Mouse (Mus musculus) spleen, postnatal 36 days (tissue): ENCODE measurements around the gene Jade2.

Experiments
- DNase-seq, 2 experiments: peaks; one replicate each; pipeline ENCODE4 v3.0.0; 2022; ENCODE audit warnings: low spot score in 2 of 2, mixed read lengths in 1 of 2

Jade2 gene

GRCm38 (mm10) chr11:51833393-51834066 lies 23.9 kb downstream of the Jade2 start:
- DNase-seq, result no peak

GRCm38 (mm10) chr11:51832992-51833391 lies 24.5 kb downstream of the Jade2 start:
- no peak for DNase-seq

- peak; percentile 28 to 48 for DNase-seq
Observed at GRCm38 (mm10) chr11:51831962-51832909, 25.2 kb downstream of the Jade2 start.

GRCm38 (mm10) chr11:51824867-51825424 lies 32.5 kb downstream of the Jade2 start:
- DNase-seq, result no peak

- DNase-seq, result no peak
Observed at GRCm38 (mm10) chr11:51823963-51824753, 33.3 kb downstream of the Jade2 start.

DNA sequence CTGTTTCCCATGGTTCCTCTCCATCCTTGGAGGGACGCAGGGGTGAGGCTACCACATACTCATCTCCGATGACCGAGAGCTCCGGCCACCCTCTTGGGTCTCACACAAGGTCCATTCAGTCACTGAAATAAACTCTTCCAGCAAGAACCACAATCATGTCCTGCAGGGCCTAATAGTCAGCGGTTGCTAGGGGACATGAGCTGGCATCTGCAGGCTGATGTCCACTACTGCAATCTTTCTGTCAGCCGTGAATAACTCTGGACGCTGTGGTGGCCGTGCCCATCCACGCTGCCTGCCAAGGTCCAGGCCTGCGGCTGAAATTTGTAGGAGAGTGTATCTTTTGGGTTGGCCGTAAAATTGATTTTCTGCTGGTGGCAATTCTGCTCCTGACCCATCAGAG lies 34.2 kb downstream of the Jade2 start:
- DNase-seq, result no peak

- no peak for DNase-seq
Observed at GRCm38 (mm10) chr11:51822736-51823135, 34.7 kb downstream of the Jade2 start.

DNA sequence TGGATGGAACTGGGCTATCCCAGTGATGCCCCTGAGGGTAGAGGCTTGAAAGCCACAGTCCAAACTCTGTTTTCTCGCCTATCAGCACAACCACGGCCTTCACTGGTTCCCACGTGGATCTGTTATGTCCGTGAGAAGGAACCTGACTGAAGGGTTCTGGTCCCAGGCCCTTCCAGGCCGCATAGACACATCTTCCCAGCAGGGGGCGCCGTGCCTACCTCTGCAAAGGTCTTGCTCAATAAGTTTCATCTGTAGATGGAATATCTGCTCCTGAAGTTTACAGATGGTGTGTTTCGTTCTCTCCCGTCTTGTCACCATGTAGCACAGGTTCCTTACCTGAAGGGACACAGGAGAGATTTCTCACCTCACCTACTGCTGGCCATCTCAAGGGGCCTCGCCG lies 36.6 kb downstream of the Jade2 start:
- peak; percentile 61 to 69 for DNase-seq

DNA sequence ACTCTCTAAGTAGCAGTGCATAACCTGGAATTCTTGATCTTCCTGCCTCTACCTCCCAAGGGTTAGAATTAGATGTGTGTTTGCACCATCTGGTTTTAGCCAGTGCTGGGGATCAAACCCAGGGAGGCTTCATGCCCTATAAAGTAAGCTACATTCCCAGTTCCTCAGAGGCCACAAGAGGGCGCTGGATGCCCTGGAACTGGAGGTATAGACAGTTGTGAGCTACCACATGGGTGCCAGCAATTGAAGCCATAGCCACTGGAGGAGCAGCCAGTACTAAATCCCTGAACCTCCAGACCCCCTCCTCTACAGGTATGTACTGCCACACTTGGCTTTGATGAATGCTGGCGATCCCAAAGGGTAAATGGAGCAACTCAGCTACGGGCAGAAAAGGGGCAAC lies 37.5 kb downstream of the Jade2 start:
- peak; percentile 49 to 68 for DNase-seq

DNA sequence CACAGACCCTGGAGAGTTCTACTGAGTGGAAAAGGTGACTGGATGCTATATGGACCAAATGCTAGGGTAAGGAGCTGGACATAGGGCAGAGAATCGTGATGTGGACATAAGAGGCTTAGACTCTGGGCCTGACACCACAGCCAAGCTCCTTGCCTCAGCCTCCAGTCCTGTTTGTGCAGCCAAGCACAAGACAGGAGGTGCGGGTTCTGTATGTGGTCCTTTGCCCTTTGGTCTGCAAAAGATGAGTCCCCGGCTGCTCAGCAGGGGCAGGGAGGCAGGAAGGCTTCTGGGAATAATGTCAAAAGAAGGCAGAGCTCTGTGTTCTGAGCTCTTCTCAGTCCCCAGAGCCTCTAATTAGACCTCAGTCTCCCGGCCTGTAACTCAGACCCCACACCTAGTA lies 38.6 kb downstream of the Jade2 start:
- DNase-seq, result no peak

DNA sequence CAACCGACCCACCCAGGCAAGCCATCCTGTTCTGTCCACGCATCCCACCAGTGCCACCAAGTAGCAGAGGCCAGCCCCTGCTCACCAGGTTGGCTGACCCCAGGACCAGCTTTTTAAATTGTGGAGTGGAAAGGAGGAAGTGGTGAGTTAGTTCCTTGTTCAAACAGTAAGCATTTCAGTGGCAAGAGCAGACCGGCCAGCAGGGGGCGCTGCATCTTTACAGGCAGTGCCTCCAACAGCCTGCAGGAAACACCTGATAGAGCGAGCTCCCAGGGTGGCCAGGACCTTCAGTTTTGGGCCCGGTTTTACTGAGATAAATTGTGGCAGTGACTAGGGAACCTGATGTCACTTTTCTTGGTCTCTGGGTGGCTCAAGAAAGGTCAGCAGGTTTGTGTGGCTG lies 39.7 kb downstream of the Jade2 start:
- peak; percentile 89 to 92 for DNase-seq

DNA sequence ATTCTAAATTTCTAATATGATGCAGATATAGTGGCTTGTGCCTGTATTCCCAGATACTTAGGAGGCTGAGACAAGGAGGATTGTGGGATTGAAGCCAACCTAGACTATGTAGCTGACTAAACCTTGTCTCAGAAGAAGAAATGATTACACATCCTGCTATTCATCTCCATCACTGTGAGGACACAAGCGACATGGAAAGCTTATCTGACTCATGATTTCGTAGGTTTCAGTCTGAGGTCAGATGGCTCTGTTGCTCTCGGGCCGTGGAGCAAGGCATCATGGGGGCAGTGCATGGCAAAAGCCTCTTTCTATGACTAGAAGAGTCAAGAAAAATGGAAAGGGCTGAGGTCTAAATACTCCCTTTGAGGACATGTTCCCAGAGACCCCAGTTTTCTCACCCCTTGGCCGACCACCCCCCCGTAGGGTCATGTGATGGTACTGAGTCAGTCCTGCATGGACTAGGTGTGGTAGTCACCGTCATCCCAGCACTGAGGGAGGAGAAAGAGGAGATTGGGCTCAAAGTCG lies 45.4 kb downstream of the Jade2 start:
- no peak for DNase-seq

GRCm38 (mm10) chr11:51811230-51811629 lies 46.2 kb downstream of the Jade2 start:
- DNase-seq, result no peak

DNA sequence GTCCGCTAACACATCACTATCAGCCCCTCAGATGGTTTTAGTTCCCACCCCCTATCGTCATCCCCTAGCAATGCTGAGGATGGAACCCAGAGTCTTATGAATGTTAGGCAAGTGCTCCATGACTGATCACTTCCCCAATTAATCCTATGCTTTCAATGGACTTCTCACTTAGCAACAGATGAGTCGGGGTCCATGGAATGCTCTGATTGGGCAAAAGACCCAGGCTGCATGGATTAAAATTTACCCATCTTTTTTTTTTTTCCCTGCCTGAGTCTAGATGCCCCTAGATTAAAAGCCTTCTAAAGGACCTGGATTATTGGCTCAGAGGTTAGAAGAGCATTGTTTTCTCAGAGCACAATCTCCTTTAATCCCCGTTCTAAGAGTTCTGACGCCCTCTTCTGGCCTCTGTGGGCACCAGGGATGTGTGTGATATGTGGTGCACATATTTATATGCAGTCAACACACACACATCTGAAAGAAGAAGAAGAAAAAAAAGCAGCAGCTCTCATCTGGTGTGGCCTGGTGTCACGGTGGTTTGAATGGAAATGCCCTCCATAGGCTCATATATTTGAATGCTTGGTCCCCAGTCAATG lies 47.7 kb downstream of the Jade2 start:
- DNase-seq, result peak in 1 of 2 experiments; percentile 35

GRCm38 (mm10) chr11:51807108-51807879 lies 50.2 kb downstream of the Jade2 start:
- DNase-seq, result no peak

DNA sequence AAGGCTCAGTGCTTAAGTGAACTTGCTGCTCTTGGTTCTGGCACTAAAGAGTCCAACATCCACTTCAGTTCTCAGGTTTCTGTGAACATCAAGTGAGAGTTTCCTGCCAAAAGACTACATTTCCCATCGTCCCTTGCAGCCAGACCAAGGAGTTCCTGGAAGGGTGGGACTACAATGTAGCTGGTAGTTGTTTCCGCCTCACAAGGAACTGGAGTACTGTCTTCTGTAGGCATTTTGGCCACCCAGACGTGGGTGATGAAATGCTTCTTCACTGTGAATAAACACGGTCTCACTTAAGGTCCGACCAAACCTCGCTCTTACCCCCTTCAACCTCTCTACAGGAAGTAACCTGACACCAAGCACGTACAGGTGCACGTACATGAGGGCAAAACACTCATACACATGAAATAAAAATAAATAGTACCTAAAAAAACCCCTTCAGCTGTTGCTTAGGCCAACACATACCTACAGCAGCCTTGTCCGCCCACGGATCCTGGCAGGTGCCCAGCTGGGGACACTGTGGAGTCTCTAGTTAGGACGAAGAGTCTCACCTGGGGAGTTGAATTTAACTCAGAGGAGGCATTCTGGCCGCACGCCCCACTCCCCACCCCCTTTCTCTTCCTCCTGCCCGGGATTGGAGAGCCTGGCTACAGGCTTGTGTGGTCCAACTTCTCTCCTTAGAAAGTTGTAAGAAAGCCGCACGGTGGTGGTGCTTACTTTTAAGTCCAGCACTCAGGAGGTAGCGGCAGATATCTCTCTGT lies 52.1 kb downstream of the Jade2 start:
- peak; percentile 85 to 87 for DNase-seq

GRCm38 (mm10) chr11:51800634-51801325 lies 56.7 kb downstream of the Jade2 start:
- DNase-seq, result no peak

- no peak for DNase-seq
Observed at GRCm38 (mm10) chr11:51796272-51796671, 61.2 kb downstream of the Jade2 start.

- no peak for DNase-seq
Observed at GRCm38 (mm10) chr11:51790662-51791061, 66.8 kb downstream of the Jade2 start.
